Mouse (Mus musculus): ENCODE measurements around the gene Gm281. TPM values are rescaled to one million over a fixed set of nuclear protein-coding genes. Genes with fewer than 3 reads are reported as not detected.
A peak's percentile ranks its signal among the peaks of the same experiment; 100 is the strongest.

The Gm281 gene
- polyA plus RNA-seq, 1 experiment from 2014 or later = not detected

GRCm38 (mm10) chr14:13948345-13948744, 34.1 kb upstream of the Gm281 start:
- no peak overlapping the region for H3K9ac ChIP-seq (replicated peaks; ENCODE audit: low read depth, low read length)
- ATAC-seq (ENCODE audit: low read depth) = no peak
- H3K4me2 ChIP-seq (ENCODE audit: low read depth, low read length) = no peak overlapping the region
- H3K4me1 ChIP-seq (ENCODE audit: control insufficient read depth, insufficient read depth, low read length) = no peaks in the 10 kb centered on the region
- WGBS = 91% methylated on average over 7 of the region's 7 CpGs
- peaks cover 32% of the 10 kb centered on the region for H3K36me3 ChIP-seq (ENCODE audit: control insufficient read depth, insufficient read depth, low read length)
- no peaks in the 10 kb centered on the region for H3K9me3 ChIP-seq (ENCODE audit: control insufficient read depth, low read length)
- H3K4me3 ChIP-seq (ENCODE audit: low read depth, low read length) = no peak overlapping the region
- 0 out of 2 replicates have a peak overlapping the region, but pooled peaks have one; percentile 44 for H3K27ac ChIP-seq (ENCODE audit: low read depth, low read length)
- H3K27me3 ChIP-seq (ENCODE audit: control insufficient read depth, insufficient read depth, low read length) = no peaks in the 10 kb centered on the region

- no peak for ATAC-seq (ENCODE audit: low read depth)
- Histone ChIP-seq H3K4me1 (ENCODE audit: control insufficient read depth, insufficient read depth, low read length) (no peaks in the 10 kb centered on the region), H3K36me3 (ENCODE audit: control insufficient read depth, insufficient read depth, low read length) (peaks cover 14% of the 10 kb centered on the region), H3K9me3 (ENCODE audit: control insufficient read depth, low read length) (no peaks in the 10 kb centered on the region), H3K9ac (replicated peaks; ENCODE audit: low read depth, low read length) (no peak overlapping the region), H3K27me3 (ENCODE audit: control insufficient read depth, insufficient read depth, low read length) (no peaks in the 10 kb centered on the region), H3K4me3 (ENCODE audit: low read depth, low read length) (no peak overlapping the region), H3K27ac (ENCODE audit: low read depth, low read length) (no peak overlapping the region), H3K4me2 (ENCODE audit: low read depth, low read length) (no peak overlapping the region)
- 93% methylated on average over 4 of the region's 4 CpGs for WGBS
Observed at GRCm38 (mm10) chr14:13944686-13945085, 30.4 kb upstream of the Gm281 start.

- 0 out of 2 replicates have a peak, but pooled peaks cover 3% of the 10 kb centered on the region for H3K4me1 ChIP-seq (ENCODE audit: control insufficient read depth, insufficient read depth, low read length)
- H3K9ac ChIP-seq (replicated peaks; ENCODE audit: low read depth, low read length) = no peak overlapping the region
- no peak overlapping the region for H3K4me3 ChIP-seq (ENCODE audit: low read depth, low read length)
- H3K4me2 ChIP-seq (ENCODE audit: low read depth, low read length) = 0 out of 2 replicates have a peak overlapping the region, but pooled peaks have one; percentile 47
- no peaks in the 10 kb centered on the region for H3K27me3 ChIP-seq (ENCODE audit: control insufficient read depth, insufficient read depth, low read length)
- no peaks in the 10 kb centered on the region for H3K9me3 ChIP-seq (ENCODE audit: control insufficient read depth, low read length)
- ATAC-seq (ENCODE audit: low read depth) = no peak
- no peak overlapping the region for H3K27ac ChIP-seq (ENCODE audit: low read depth, low read length)
- no peaks in the 10 kb centered on the region for H3K36me3 ChIP-seq (ENCODE audit: control insufficient read depth, insufficient read depth, low read length)
- WGBS = 51% methylated on average over 5 of the region's 5 CpGs
Observed at GRCm38 (mm10) chr14:13934052-13934371, 19.7 kb upstream of the Gm281 start.

GRCm38 (mm10) chr14:13933290-13934051, 19.2 kb upstream of the Gm281 start:
- Histone ChIP-seq H3K9me3 (ENCODE audit: control insufficient read depth, low read length) (no peaks in the 10 kb centered on the region), H3K9ac (replicated peaks; ENCODE audit: low read depth, low read length) (0 out of 2 replicates have a peak overlapping the region, but pooled peaks have one; percentile 21), H3K36me3 (ENCODE audit: control insufficient read depth, insufficient read depth, low read length) (no peaks in the 10 kb centered on the region), H3K4me2 (ENCODE audit: low read depth, low read length) (peak overlapping the region; percentile 47), H3K4me1 (ENCODE audit: control insufficient read depth, insufficient read depth, low read length) (0 out of 2 replicates have a peak, but pooled peaks cover 3% of the 10 kb centered on the region), H3K27ac (ENCODE audit: low read depth, low read length) (no peak overlapping the region), H3K4me3 (ENCODE audit: low read depth, low read length) (peak overlapping the region; percentile 13; the same call in 1 of the 2 replicates), H3K27me3 (ENCODE audit: control insufficient read depth, insufficient read depth, low read length) (no peaks in the 10 kb centered on the region)
- 32% methylated on average over 31 of the region's 31 CpGs for WGBS
- ATAC-seq (ENCODE audit: low read depth) = peak; percentile 73; the same call in 1 of the 2 replicates

GRCm38 (mm10) chr14:13917630-13918029, 3.4 kb upstream of the Gm281 start:
- Histone ChIP-seq H3K9me3 (ENCODE audit: control insufficient read depth, low read length) (no peaks in the 10 kb centered on the region), H3K4me1 (ENCODE audit: control insufficient read depth, insufficient read depth, low read length) (no peaks in the 10 kb centered on the region), H3K9ac (replicated peaks; ENCODE audit: low read depth, low read length) (no peak overlapping the region), H3K4me2 (ENCODE audit: low read depth, low read length) (no peak overlapping the region), H3K27me3 (ENCODE audit: control insufficient read depth, insufficient read depth, low read length) (no peaks in the 10 kb centered on the region), H3K27ac (ENCODE audit: low read depth, low read length) (no peak overlapping the region), H3K4me3 (ENCODE audit: low read depth, low read length) (no peak overlapping the region), H3K36me3 (ENCODE audit: control insufficient read depth, insufficient read depth, low read length) (no peaks in the 10 kb centered on the region)
- WGBS = 34% methylated on average over 3 of the region's 3 CpGs
- ATAC-seq (ENCODE audit: low read depth) = peak; percentile 93

- Histone ChIP-seq H3K4me2 (ENCODE audit: low read depth, low read length) (no peak overlapping the region), H3K9me3 (ENCODE audit: control insufficient read depth, low read length) (no peaks in the 10 kb centered on the region), H3K36me3 (ENCODE audit: control insufficient read depth, insufficient read depth, low read length) (no peaks in the 10 kb centered on the region), H3K4me3 (ENCODE audit: low read depth, low read length) (no peak overlapping the region), H3K27me3 (ENCODE audit: control insufficient read depth, insufficient read depth, low read length) (no peaks in the 10 kb centered on the region), H3K27ac (ENCODE audit: low read depth, low read length) (no peak overlapping the region), H3K9ac (replicated peaks; ENCODE audit: low read depth, low read length) (no peak overlapping the region), H3K4me1 (ENCODE audit: control insufficient read depth, insufficient read depth, low read length) (no peaks in the 10 kb centered on the region)
- 89% methylated on average over 10 of the region's 10 CpGs for WGBS
- peak; percentile 65; the same call in 1 of the 2 replicates for ATAC-seq (ENCODE audit: low read depth)
Observed at GRCm38 (mm10) chr14:13917208-13917607, 2.9 kb upstream of the Gm281 start.

GRCm38 (mm10) chr14:13915207-13915606, 929 bp upstream of the Gm281 start:
- WGBS = 74% methylated on average over 4 of the region's 4 CpGs
- no peaks in the 10 kb centered on the region for H3K9me3 ChIP-seq (ENCODE audit: control insufficient read depth, low read length)
- H3K27ac ChIP-seq (ENCODE audit: low read depth, low read length) = no peak overlapping the region
- no peak for ATAC-seq (ENCODE audit: low read depth)
- no peaks in the 10 kb centered on the region for H3K4me1 ChIP-seq (ENCODE audit: control insufficient read depth, insufficient read depth, low read length)
- no peak overlapping the region for H3K4me2 ChIP-seq (ENCODE audit: low read depth, low read length)
- no peaks in the 10 kb centered on the region for H3K36me3 ChIP-seq (ENCODE audit: control insufficient read depth, insufficient read depth, low read length)
- H3K9ac ChIP-seq (replicated peaks; ENCODE audit: low read depth, low read length) = no peak overlapping the region
- no peak overlapping the region for H3K4me3 ChIP-seq (ENCODE audit: low read depth, low read length)
- H3K27me3 ChIP-seq (ENCODE audit: control insufficient read depth, insufficient read depth, low read length) = no peaks in the 10 kb centered on the region

- Histone ChIP-seq H3K9ac (replicated peaks; ENCODE audit: low read depth, low read length) (no peak overlapping the region), H3K4me1 (ENCODE audit: control insufficient read depth, insufficient read depth, low read length) (no peaks in the 10 kb centered on the region), H3K36me3 (ENCODE audit: control insufficient read depth, insufficient read depth, low read length) (no peaks in the 10 kb centered on the region), H3K4me3 (ENCODE audit: low read depth, low read length) (no peak overlapping the region), H3K4me2 (ENCODE audit: low read depth, low read length) (no peak overlapping the region), H3K27ac (ENCODE audit: low read depth, low read length) (no peak overlapping the region), H3K9me3 (ENCODE audit: control insufficient read depth, low read length) (no peaks in the 10 kb centered on the region), H3K27me3 (ENCODE audit: control insufficient read depth, insufficient read depth, low read length) (no peaks in the 10 kb centered on the region)
- WGBS = 97% methylated on average over 2 of the region's 2 CpGs
- no peak for ATAC-seq (ENCODE audit: low read depth)
Observed at GRCm38 (mm10) chr14:13910148-13910547, 4.1 kb downstream of the Gm281 start.

- H3K27ac ChIP-seq (ENCODE audit: low read depth, low read length) = no peak overlapping the region
- no peak for ATAC-seq (ENCODE audit: low read depth)
- 85% methylated on average over 7 of the region's 7 CpGs for WGBS
- H3K9ac ChIP-seq (replicated peaks; ENCODE audit: low read depth, low read length) = no peak overlapping the region
- no peaks in the 10 kb centered on the region for H3K27me3 ChIP-seq (ENCODE audit: control insufficient read depth, insufficient read depth, low read length)
- no peak overlapping the region for H3K4me2 ChIP-seq (ENCODE audit: low read depth, low read length)
- no peaks in the 10 kb centered on the region for H3K4me1 ChIP-seq (ENCODE audit: control insufficient read depth, insufficient read depth, low read length)
- no peaks in the 10 kb centered on the region for H3K9me3 ChIP-seq (ENCODE audit: control insufficient read depth, low read length)
- no peaks in the 10 kb centered on the region for H3K36me3 ChIP-seq (ENCODE audit: control insufficient read depth, insufficient read depth, low read length)
- no peak overlapping the region for H3K4me3 ChIP-seq (ENCODE audit: low read depth, low read length)
Observed at GRCm38 (mm10) chr14:13907145-13907544, 7.1 kb downstream of the Gm281 start.
